Mouse (Mus musculus): ENCODE measurements around the gene Pigp. TPM values are rescaled to one million over a fixed set of nuclear protein-coding genes. Genes with fewer than 3 reads are reported as not detected.

Pigp gene
- 10 to 100 TPM; 30.6 to 31.5 TPM for total RNA-seq (2023)

GRCm38 (mm10) chr16:94371301-94371931 is at the start of gene Pigp:
Gene Pigp, minus strand, starts transcription at chr16:94371842.

DNA sequence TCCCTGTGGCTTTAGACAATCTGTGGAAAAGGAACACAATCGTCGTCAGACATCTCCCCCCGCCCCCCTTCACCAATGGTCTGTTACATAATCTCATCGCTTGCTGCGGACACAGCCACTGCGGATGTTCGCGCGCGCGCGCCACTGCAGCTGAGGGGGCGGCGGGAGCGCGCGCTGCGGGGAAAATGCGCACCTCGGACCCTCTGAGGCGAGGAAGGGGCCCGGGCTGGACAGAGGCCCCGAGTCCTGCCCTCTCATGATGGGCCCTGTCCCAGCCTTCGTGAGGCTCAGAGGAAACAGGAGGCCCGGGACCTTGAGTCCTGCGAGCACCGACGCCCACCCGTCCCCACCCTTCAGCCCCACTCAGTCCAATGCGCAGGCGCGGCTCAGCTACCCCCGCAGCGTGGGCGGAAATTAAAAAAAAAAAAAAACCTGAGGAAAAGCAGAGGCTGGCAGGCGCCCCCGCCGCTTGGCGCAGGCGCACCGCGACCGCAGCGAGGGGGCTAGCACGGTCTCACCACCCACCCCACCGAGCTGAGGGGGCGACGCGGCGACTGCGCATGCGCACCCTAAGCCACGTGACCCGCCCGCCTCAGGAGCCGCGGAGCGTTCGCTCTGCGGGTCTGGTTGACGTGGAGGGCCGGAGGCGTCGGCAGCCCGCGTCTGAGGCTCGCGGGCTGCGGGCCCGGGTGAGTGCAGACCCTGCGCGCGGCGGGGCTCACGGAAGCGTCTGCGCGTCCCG is 1.3 kb downstream of the Pigp start, which contains the start of gene Ttc3:
Gene Ttc3 (plus strand): TSS at position 446 of the 742 bp plus-strand sequence.

GRCm38 (mm10) chr16:94327781-94328711 is 43.6 kb downstream of the Pigp start, which contains the start of gene Ripply3:
Gene Ripply3, plus strand, starts transcription at chr16:94328420.

GRCm38 (mm10) chr16:94313229-94314030 is 58.2 kb downstream of the Pigp start, which contains the start of gene Hlcs:
Gene Hlcs, minus strand, starts transcription at chr16:94313571.

Other genes with a start within 250 kb of the Pigp start
- 10 to 100 TPM; 44.4 to 53.5 TPM for gene Hlcs, start 58.3 kb downstream of the Pigp start, total RNA-seq (2023)
- not detected for gene Ripply3, start 43.4 kb downstream of the Pigp start, total RNA-seq (2023)
- 10 to 100 TPM; 71.6 to 76.1 TPM for gene Ttc3, start 1.2 kb downstream of the Pigp start, total RNA-seq (2023)
- 10 to 100 TPM; 30.9 to 32.9 TPM for gene Vps26c, start 155.0 kb upstream of the Pigp start, total RNA-seq (2023)
- 100 to 1,000 TPM; 138 TPM for gene Dyrk1a, start 198.2 kb upstream of the Pigp start, total RNA-seq (2023)